Mouse (Mus musculus): ENCODE measurements around the gene Lyrm9. TPM values are rescaled to one million over a fixed set of nuclear protein-coding genes. Genes with fewer than 3 reads are reported as not detected.

Lyrm9 gene
- polyA plus RNA-seq, 1 experiment, result 21.2 TPM

GRCm38 (mm10) chr11:78849859-78850258 is 23.5 kb downstream of the Lyrm9 start:
- Histone ChIP-seq H3K4me1 (ENCODE audit: control insufficient read depth, insufficient read depth, low read length) (no peaks in the 10 kb centered on the region), H3K27me3 (ENCODE audit: control insufficient read depth, insufficient read depth, low read length, poor library complexity, severe bottlenecking) (no peaks in the 10 kb centered on the region), H3K9me3 (replicated peaks; ENCODE audit: control insufficient read depth, insufficient read depth, low read length, poor library complexity, severe bottlenecking) (no peaks in the 10 kb centered on the region), H3K27ac (ENCODE audit: insufficient read depth, low read length) (no peak overlapping the region), H3K4me3 (ENCODE audit: low read depth, low read length) (no peak overlapping the region), H3K9ac (ENCODE audit: low read depth, poor library complexity, severe bottlenecking) (no peak overlapping the region), H3K36me3 (ENCODE audit: control insufficient read depth, insufficient read depth, low read length, poor library complexity, severe bottlenecking) (no peaks in the 10 kb centered on the region)
- TF ChIP-seq CTCF (IDR thresholded peaks at IDR 0.05; ENCODE audit: low read depth, low read length) (no peak), POLR2A (IDR thresholded peaks at IDR 0.05; ENCODE audit: insufficient read depth, low read length) (no peak), EP300 (IDR thresholded peaks at IDR 0.05; ENCODE audit: insufficient read depth, low read depth, low read length) (no peak)

- Histone ChIP-seq H3K27ac (ENCODE audit: insufficient read depth, low read length) (no peak overlapping the region), H3K9ac (ENCODE audit: low read depth, poor library complexity, severe bottlenecking) (no peak overlapping the region), H3K9me3 (replicated peaks; ENCODE audit: control insufficient read depth, insufficient read depth, low read length, poor library complexity, severe bottlenecking) (no peaks in the 10 kb centered on the region), H3K27me3 (ENCODE audit: control insufficient read depth, insufficient read depth, low read length, poor library complexity, severe bottlenecking) (no peaks in the 10 kb centered on the region), H3K4me1 (ENCODE audit: control insufficient read depth, insufficient read depth, low read length) (no peaks in the 10 kb centered on the region), H3K4me3 (ENCODE audit: low read depth, low read length) (no peak overlapping the region), H3K36me3 (ENCODE audit: control insufficient read depth, insufficient read depth, low read length, poor library complexity, severe bottlenecking) (no peaks in the 10 kb centered on the region)
- TF ChIP-seq POLR2A (IDR thresholded peaks at IDR 0.05; ENCODE audit: insufficient read depth, low read length) (no peak), EP300 (IDR thresholded peaks at IDR 0.05; ENCODE audit: insufficient read depth, low read depth, low read length) (no peak), CTCF (IDR thresholded peaks at IDR 0.05; ENCODE audit: low read depth, low read length) (no peak)
These were observed 25.0 kb downstream of the Lyrm9 start for GRCm38 (mm10) chr11:78851216-78851870.

GRCm38 (mm10) chr11:78851871-78852265 is 25.5 kb downstream of the Lyrm9 start:
- H3K4me1 ChIP-seq (ENCODE audit: control insufficient read depth, insufficient read depth, low read length), result no peaks in the 10 kb centered on the region
- TF ChIP-seq EP300 (IDR thresholded peaks at IDR 0.05; ENCODE audit: insufficient read depth, low read depth, low read length) (no peak), CTCF (IDR thresholded peaks at IDR 0.05; ENCODE audit: low read depth, low read length) (no peak), POLR2A (IDR thresholded peaks at IDR 0.05; ENCODE audit: insufficient read depth, low read length) (no peak)
- no peaks in the 10 kb centered on the region for H3K9me3 ChIP-seq (replicated peaks; ENCODE audit: control insufficient read depth, insufficient read depth, low read length, poor library complexity, severe bottlenecking)
- H3K36me3 ChIP-seq (ENCODE audit: control insufficient read depth, insufficient read depth, low read length, poor library complexity, severe bottlenecking), result no peaks in the 10 kb centered on the region
- no peak overlapping the region for H3K9ac ChIP-seq (ENCODE audit: low read depth, poor library complexity, severe bottlenecking)
- H3K27ac ChIP-seq (ENCODE audit: insufficient read depth, low read length), result no peak overlapping the region
- no peaks in the 10 kb centered on the region for H3K27me3 ChIP-seq (ENCODE audit: control insufficient read depth, insufficient read depth, low read length, poor library complexity, severe bottlenecking)
- no peak overlapping the region for H3K4me3 ChIP-seq (ENCODE audit: low read depth, low read length)

GRCm38 (mm10) chr11:78852529-78852928 is 26.1 kb downstream of the Lyrm9 start:
- Histone ChIP-seq H3K36me3 (ENCODE audit: control insufficient read depth, insufficient read depth, low read length, poor library complexity, severe bottlenecking) (no peaks in the 10 kb centered on the region), H3K27ac (ENCODE audit: insufficient read depth, low read length) (no peak overlapping the region), H3K9me3 (replicated peaks; ENCODE audit: control insufficient read depth, insufficient read depth, low read length, poor library complexity, severe bottlenecking) (no peaks in the 10 kb centered on the region), H3K4me1 (ENCODE audit: control insufficient read depth, insufficient read depth, low read length) (no peaks in the 10 kb centered on the region), H3K9ac (ENCODE audit: low read depth, poor library complexity, severe bottlenecking) (no peak overlapping the region), H3K4me3 (ENCODE audit: low read depth, low read length) (no peak overlapping the region), H3K27me3 (ENCODE audit: control insufficient read depth, insufficient read depth, low read length, poor library complexity, severe bottlenecking) (no peaks in the 10 kb centered on the region)
- no peak for TF ChIP-seq POLR2A (IDR thresholded peaks at IDR 0.05; ENCODE audit: insufficient read depth, low read length)
- no peak for TF ChIP-seq EP300 (IDR thresholded peaks at IDR 0.05; ENCODE audit: insufficient read depth, low read depth, low read length)
- TF ChIP-seq CTCF (IDR thresholded peaks at IDR 0.05; ENCODE audit: low read depth, low read length), result no peak

- Histone ChIP-seq H3K36me3 (ENCODE audit: control insufficient read depth, insufficient read depth, low read length, poor library complexity, severe bottlenecking) (no peaks in the 10 kb centered on the region), H3K27me3 (ENCODE audit: control insufficient read depth, insufficient read depth, low read length, poor library complexity, severe bottlenecking) (no peaks in the 10 kb centered on the region), H3K27ac (ENCODE audit: insufficient read depth, low read length) (no peak overlapping the region), H3K9ac (ENCODE audit: low read depth, poor library complexity, severe bottlenecking) (no peak overlapping the region), H3K4me3 (ENCODE audit: low read depth, low read length) (no peak overlapping the region), H3K4me1 (ENCODE audit: control insufficient read depth, insufficient read depth, low read length) (no peaks in the 10 kb centered on the region), H3K9me3 (replicated peaks; ENCODE audit: control insufficient read depth, insufficient read depth, low read length, poor library complexity, severe bottlenecking) (no peaks in the 10 kb centered on the region)
- TF ChIP-seq POLR2A (IDR thresholded peaks at IDR 0.05; ENCODE audit: insufficient read depth, low read length) (no peak), CTCF (IDR thresholded peaks at IDR 0.05; ENCODE audit: low read depth, low read length) (peak; percentile 97)
These were observed 29.9 kb downstream of the Lyrm9 start for GRCm38 (mm10) chr11:78856310-78856709.

- Histone ChIP-seq H3K9me3 (replicated peaks; ENCODE audit: control insufficient read depth, insufficient read depth, low read length, poor library complexity, severe bottlenecking) (no peaks in the 10 kb centered on the region), H3K27me3 (ENCODE audit: control insufficient read depth, insufficient read depth, low read length, poor library complexity, severe bottlenecking) (no peaks in the 10 kb centered on the region), H3K9ac (ENCODE audit: low read depth, poor library complexity, severe bottlenecking) (no peak overlapping the region), H3K4me3 (ENCODE audit: low read depth, low read length) (no peak overlapping the region), H3K4me1 (ENCODE audit: control insufficient read depth, insufficient read depth, low read length) (no peaks in the 10 kb centered on the region), H3K36me3 (ENCODE audit: control insufficient read depth, insufficient read depth, low read length, poor library complexity, severe bottlenecking) (no peaks in the 10 kb centered on the region), H3K27ac (ENCODE audit: insufficient read depth, low read length) (no peak overlapping the region)
- TF ChIP-seq POLR2A (IDR thresholded peaks at IDR 0.05; ENCODE audit: insufficient read depth, low read length) (no peak), CTCF (IDR thresholded peaks at IDR 0.05; ENCODE audit: low read depth, low read length) (no peak), EP300 (IDR thresholded peaks at IDR 0.05; ENCODE audit: insufficient read depth, low read depth, low read length) (no peak)
These were observed 31.2 kb downstream of the Lyrm9 start for GRCm38 (mm10) chr11:78857611-78858010.
